Mouse (Mus musculus): ENCODE measurements around the gene Msl2.

- no peak for TF ChIP-seq CTCF (conservative IDR thresholded peaks at IDR 0.05; ENCODE audit: low read length)
- no peak for TF ChIP-seq NANOG (IDR thresholded peaks at IDR 0.05; ENCODE audit: borderline replicate concordance, low read length)
- no peak for TF ChIP-seq POU5F1 (IDR thresholded peaks at IDR 0.05; ENCODE audit: borderline replicate concordance, low read length)
These were observed 1.2 kb downstream of the Msl2 start for GRCm38 (mm10) chr9:101075091-101075581.
